Mouse (Mus musculus) right cerebral cortex, postnatal 14 days (tissue): Measurements from ENCODE around the gene Secisbp2l.

ENCODE experiments used
- DNase-seq: peaks from one replicate; pipeline ENCODE4 v3.0.0; 2022

The Secisbp2l gene

DNA sequence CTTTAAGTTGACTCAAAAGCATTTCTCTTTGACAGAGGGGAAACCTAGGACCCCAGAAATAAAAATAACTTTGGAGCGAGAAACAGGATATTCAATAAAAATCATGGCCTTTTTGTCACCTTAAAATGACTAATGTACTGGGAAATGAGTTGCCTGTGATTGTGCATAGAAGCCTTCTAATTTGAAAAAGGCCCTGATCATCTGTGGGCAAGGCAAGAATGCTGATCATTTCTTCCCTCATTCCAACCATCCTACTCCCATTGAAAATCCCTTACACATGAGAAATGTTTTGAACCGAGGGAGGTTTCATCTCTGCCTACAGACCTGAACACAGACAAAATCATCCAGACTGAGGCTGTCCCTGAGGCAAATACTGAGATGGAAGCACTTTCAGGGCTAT, 79.8 kb downstream of the Secisbp2l start:
- no peak for DNase-seq

DNA sequence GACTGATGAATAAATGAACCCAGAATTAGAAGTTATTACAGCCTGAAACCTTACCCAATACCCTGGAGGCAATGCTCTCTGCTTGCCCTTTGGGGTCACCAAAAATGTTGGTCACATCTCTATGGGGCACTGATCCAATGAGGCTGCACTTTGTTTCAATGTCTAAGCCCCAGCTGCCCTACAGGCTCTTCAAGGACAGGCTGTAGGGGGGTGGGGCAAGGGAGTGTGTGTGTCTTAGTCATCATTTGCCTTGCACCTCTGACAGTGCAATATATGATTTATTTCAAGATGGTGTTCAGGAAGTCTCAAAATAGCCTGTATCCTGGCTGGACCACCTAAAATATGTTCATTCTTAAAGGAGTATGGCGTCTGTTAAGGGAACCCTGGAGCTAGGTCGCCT, 81.1 kb downstream of the Secisbp2l start:
- DNase-seq, result no peak

DNA sequence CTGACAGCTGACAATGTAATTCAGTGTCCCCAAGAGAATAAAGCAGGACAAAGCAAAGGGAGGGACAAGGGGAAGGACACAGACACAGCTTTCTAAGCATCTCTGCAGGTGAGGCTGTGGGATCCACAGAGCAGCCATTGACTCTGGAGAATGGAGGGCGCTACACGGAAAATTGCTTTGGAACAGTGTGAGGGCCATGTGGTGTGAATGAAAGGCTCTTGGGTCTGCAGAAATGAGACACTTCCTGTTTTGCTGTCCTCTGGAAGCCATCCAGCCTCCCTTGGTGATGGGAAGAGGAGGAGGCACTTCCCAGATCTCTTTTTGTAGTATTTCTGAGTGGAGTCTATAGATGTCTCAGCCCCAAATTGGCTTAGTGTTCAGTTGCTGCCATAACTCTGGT, 86.5 kb downstream of the Secisbp2l start:
- no peak for DNase-seq

DNA sequence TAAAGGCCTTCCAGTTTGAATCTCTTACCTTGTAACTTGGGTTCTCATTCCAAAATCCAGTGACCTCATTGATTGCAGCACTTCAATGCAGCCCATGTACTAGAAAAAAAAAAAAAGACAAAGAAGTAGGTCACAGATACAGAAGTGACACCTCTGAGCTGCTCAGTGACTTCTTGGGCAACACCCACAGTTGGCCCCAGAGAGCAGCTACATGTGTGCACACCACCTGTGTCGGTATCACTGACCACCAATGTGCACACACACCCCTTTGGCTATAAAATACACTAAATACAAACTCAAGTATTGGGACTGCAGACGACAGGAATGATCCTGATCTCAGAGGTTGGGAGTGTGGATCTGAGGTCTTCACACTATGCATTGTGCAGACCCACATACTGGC, 87.9 kb downstream of the Secisbp2l start:
- DNase-seq, result no peak

DNA sequence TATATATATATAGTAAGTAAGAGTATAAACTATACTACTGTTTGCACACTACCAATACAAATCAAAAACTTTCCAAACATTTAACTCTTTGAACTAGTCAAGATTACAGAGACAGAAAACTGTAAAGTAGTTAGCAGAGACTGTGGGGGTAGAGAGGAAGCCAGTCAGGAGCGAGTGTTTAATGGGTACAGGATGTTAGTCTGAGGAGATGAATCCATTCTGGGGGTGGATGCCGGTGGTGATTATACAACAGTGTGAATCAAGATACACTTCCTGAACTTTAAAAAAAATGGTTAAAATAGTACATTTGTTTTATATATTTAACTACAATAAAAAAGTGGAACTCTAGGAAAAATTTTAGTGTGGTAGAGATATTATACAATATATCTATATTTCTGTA, 90.7 kb downstream of the Secisbp2l start:
- DNase-seq, result no peak
